Mouse (Mus musculus): Measurements from ENCODE around the gene H2al1b. TPM values are rescaled to one million over a fixed set of nuclear protein-coding genes. Genes with fewer than 3 reads are reported as not detected.
"Not testable (repeated sequence)": the region's sequence is repeated elsewhere in the genome, so short reads cannot be mapped to it uniquely, and the experiment has no call there.

H2al1b gene
- polyA plus RNA-seq, 1 experiment from 2014 or later: not detected

- 0 out of 2 replicates have a peak, but pooled peaks cover 3% of the 10 kb centered on the region for H3K4me1 ChIP-seq
- no peak overlapping the region for H3K4me3 ChIP-seq
- no peak overlapping the region for H3K4me2 ChIP-seq
- H3K36me3 ChIP-seq: no peaks in the 10 kb centered on the region
- no peaks in the 10 kb centered on the region for H3K9me3 ChIP-seq
- ATAC-seq (ENCODE audit: borderline replicate concordance, extremely low read depth, low FRiP score, low TSS enrichment): no peak
- H3K27me3 ChIP-seq: peaks cover 4% of the 10 kb centered on the region; the same call in 1 of the 2 replicates
- no peak overlapping the region for H3K9ac ChIP-seq
- H3K27ac ChIP-seq: no peak overlapping the region
- WGBS: 65% methylated on average over 4 of the region's 4 CpGs
Observed at GRCm38 (mm10) chrX:11289244-11289643, 13.0 kb upstream of the H2al1b start.

GRCm38 (mm10) chrX:11298957-11299356, 3.3 kb upstream of the H2al1b start, which contains the start of gene H2al1a:
Gene H2al1a (plus strand): TSS chrX:11299257.
- not testable (repeated sequence) for H3K4me3 ChIP-seq; H3K27me3 ChIP-seq; ATAC-seq (ENCODE audit: borderline replicate concordance, extremely low read depth, low FRiP score, low TSS enrichment); H3K9me3 ChIP-seq; H3K4me2 ChIP-seq; H3K4me1 ChIP-seq; H3K36me3 ChIP-seq; H3K27ac ChIP-seq; H3K9ac ChIP-seq
- no CpG with 5 or more reads among the region's 3 CpGs for WGBS

- ATAC-seq (ENCODE audit: borderline replicate concordance, extremely low read depth, low FRiP score, low TSS enrichment); H3K4me3 ChIP-seq; H3K4me2 ChIP-seq; H3K36me3 ChIP-seq; H3K4me1 ChIP-seq; H3K27me3 ChIP-seq; H3K27ac ChIP-seq; H3K9me3 ChIP-seq; H3K9ac ChIP-seq: not testable (repeated sequence)
- WGBS: 38% methylated on average over 1 of the region's 6 CpGs
Observed at GRCm38 (mm10) chrX:11305355-11305754, 3.1 kb downstream of the H2al1b start, which contains the start of gene H2al1c. Gene H2al1c (plus strand): TSS chrX:11305655.

GRCm38 (mm10) chrX:11308524-11308923, 6.3 kb downstream of the H2al1b start, which contains the start of gene H2al1d:
Gene H2al1d (plus strand): TSS chrX:11308824.
- H3K4me3 ChIP-seq; H3K27ac ChIP-seq; H3K4me2 ChIP-seq; H3K27me3 ChIP-seq; H3K4me1 ChIP-seq; H3K9ac ChIP-seq; H3K9me3 ChIP-seq; H3K36me3 ChIP-seq; ATAC-seq (ENCODE audit: borderline replicate concordance, extremely low read depth, low FRiP score, low TSS enrichment): not testable (repeated sequence)
- WGBS: no CpG with 5 or more reads among the region's 6 CpGs

- not testable (repeated sequence) for H3K4me1 ChIP-seq; H3K4me2 ChIP-seq; H3K36me3 ChIP-seq; ATAC-seq (ENCODE audit: borderline replicate concordance, extremely low read depth, low FRiP score, low TSS enrichment); H3K27ac ChIP-seq; H3K9me3 ChIP-seq; H3K27me3 ChIP-seq; H3K4me3 ChIP-seq; H3K9ac ChIP-seq
- WGBS: no CpG with 5 or more reads among the region's 3 CpGs
Observed at GRCm38 (mm10) chrX:11311634-11312033, 9.4 kb downstream of the H2al1b start, which contains the start of gene H2al1e. Gene H2al1e (plus strand): TSS chrX:11311934.

- H3K4me2 ChIP-seq; ATAC-seq (ENCODE audit: borderline replicate concordance, extremely low read depth, low FRiP score, low TSS enrichment); H3K9ac ChIP-seq; H3K36me3 ChIP-seq; H3K9me3 ChIP-seq; H3K4me3 ChIP-seq; H3K4me1 ChIP-seq; H3K27ac ChIP-seq; H3K27me3 ChIP-seq: not testable (repeated sequence)
- WGBS: no CpG with 5 or more reads among the region's 6 CpGs
Observed at GRCm38 (mm10) chrX:11314858-11315257, 12.6 kb downstream of the H2al1b start, which contains the start of gene H2al1f. Gene H2al1f (plus strand): TSS chrX:11315158.

- not testable (repeated sequence) for H3K9ac ChIP-seq; ATAC-seq (ENCODE audit: borderline replicate concordance, extremely low read depth, low FRiP score, low TSS enrichment); H3K4me1 ChIP-seq; H3K9me3 ChIP-seq; H3K27ac ChIP-seq; H3K27me3 ChIP-seq; H3K4me2 ChIP-seq; H3K36me3 ChIP-seq; H3K4me3 ChIP-seq
- no CpG with 5 or more reads among the region's 3 CpGs for WGBS
Observed at GRCm38 (mm10) chrX:11317956-11318355, 15.7 kb downstream of the H2al1b start, which contains the start of gene H2al1g. Gene H2al1g (plus strand): TSS chrX:11318256.

- not testable (repeated sequence) for H3K36me3 ChIP-seq; H3K4me3 ChIP-seq; H3K27ac ChIP-seq; ATAC-seq (ENCODE audit: borderline replicate concordance, extremely low read depth, low FRiP score, low TSS enrichment); H3K27me3 ChIP-seq; H3K4me1 ChIP-seq; H3K9me3 ChIP-seq; H3K4me2 ChIP-seq; H3K9ac ChIP-seq
- WGBS: no CpG with 5 or more reads among the region's 6 CpGs
Observed at GRCm38 (mm10) chrX:11321192-11321591, 19.0 kb downstream of the H2al1b start, which contains the start of gene H2al1h. Gene H2al1h (plus strand): TSS chrX:11321492.

GRCm38 (mm10) chrX:11324359-11324758, 22.1 kb downstream of the H2al1b start, which contains the start of gene H2al1i:
Gene H2al1i (plus strand): TSS chrX:11324659.
- WGBS: 89% methylated on average over 3 of the region's 5 CpGs
- H3K9me3 ChIP-seq; H3K36me3 ChIP-seq; H3K9ac ChIP-seq; H3K4me1 ChIP-seq; H3K4me3 ChIP-seq; ATAC-seq (ENCODE audit: borderline replicate concordance, extremely low read depth, low FRiP score, low TSS enrichment); H3K27me3 ChIP-seq; H3K4me2 ChIP-seq; H3K27ac ChIP-seq: not testable (repeated sequence)

GRCm38 (mm10) chrX:11327522-11327921, 25.3 kb downstream of the H2al1b start, which contains the start of gene H2al1j:
Gene H2al1j (plus strand): TSS chrX:11327822.
- H3K36me3 ChIP-seq; H3K27me3 ChIP-seq; H3K9me3 ChIP-seq; H3K4me1 ChIP-seq; H3K4me2 ChIP-seq; H3K9ac ChIP-seq; ATAC-seq (ENCODE audit: borderline replicate concordance, extremely low read depth, low FRiP score, low TSS enrichment); H3K27ac ChIP-seq; H3K4me3 ChIP-seq: not testable (repeated sequence)
- 92% methylated on average over 2 of the region's 2 CpGs for WGBS

GRCm38 (mm10) chrX:11345762-11346161, 43.5 kb downstream of the H2al1b start:
- no peaks in the 10 kb centered on the region for H3K9me3 ChIP-seq
- no peaks in the 10 kb centered on the region for H3K27me3 ChIP-seq
- H3K9ac ChIP-seq: no peak overlapping the region
- H3K4me3 ChIP-seq: no peak overlapping the region
- no peaks in the 10 kb centered on the region for H3K4me1 ChIP-seq
- H3K36me3 ChIP-seq: no peaks in the 10 kb centered on the region
- 62% methylated on average over 9 of the region's 9 CpGs for WGBS
- H3K27ac ChIP-seq: no peak overlapping the region
- ATAC-seq (ENCODE audit: borderline replicate concordance, extremely low read depth, low FRiP score, low TSS enrichment): no peak
- H3K4me2 ChIP-seq: no peak overlapping the region

- Histone ChIP-seq H3K27me3 (no peaks in the 10 kb centered on the region), H3K9ac (no peak overlapping the region), H3K4me1 (no peaks in the 10 kb centered on the region), H3K4me2 (no peak overlapping the region), H3K36me3 (no peaks in the 10 kb centered on the region), H3K27ac (no peak overlapping the region), H3K4me3 (no peak overlapping the region), H3K9me3 (no peaks in the 10 kb centered on the region)
- ATAC-seq (ENCODE audit: borderline replicate concordance, extremely low read depth, low FRiP score, low TSS enrichment): no peak
- WGBS: 87% methylated on average over 3 of the region's 3 CpGs
Observed at GRCm38 (mm10) chrX:11346756-11347155, 44.5 kb downstream of the H2al1b start.
